Comparison of ENCODE assay signal across 8 mouse cellular contexts in genomic region chr8:87662307-87662771, GRCm38 (mm10).
DNase-seq lines count a peak whose midpoint lies in the region; ATAC-seq and TF ChIP-seq lines count a peak whose summit lies in the region.

No protein-coding gene starts in this region.

- H3K9ac ChIP-seq in lung, postnatal 0 days (replicated peaks; ENCODE audit: low read depth), result no peak overlapping the region
- H3K9ac ChIP-seq in embryonic facial prominence, embryonic 12.5 days, result no peak overlapping the region
- peak overlapping the region; percentile 33; the same call in 1 of the 2 replicates for H3K9ac ChIP-seq in hindbrain, postnatal 0 days (replicated peaks; ENCODE audit: low read length)
- peak overlapping the region; percentile 65 for H3K9ac ChIP-seq in neural tube, embryonic 13.5 days

- no peak for DNase-seq in lung, postnatal 0 days (ENCODE audit: low spot score)
- DNase-seq in lung, adult 18-20 months, result no peak
- peak; percentile 61 for DNase-seq in hindbrain, postnatal 0 days (ENCODE audit: low spot score)
- no peak for DNase-seq in urinary bladder, postnatal 4 days (ENCODE audit: low spot score in 2 of 2)
- no peak for DNase-seq in adrenal gland, adult 8-10 months

- no peak overlapping the region for H3K27ac ChIP-seq in lung, postnatal 0 days (ENCODE audit: low read length)
- H3K27ac ChIP-seq in embryonic facial prominence, embryonic 12.5 days, result no peak overlapping the region
- peak overlapping the region; percentile 81 for H3K27ac ChIP-seq in hindbrain, postnatal 0 days
- peak overlapping the region; percentile 94 for H3K27ac ChIP-seq in neural tube, embryonic 13.5 days (replicated peaks)

- no peak for TF ChIP-seq CTCF in lung, postnatal 0 days (IDR thresholded peaks at IDR 0.05)
- TF ChIP-seq CTCF in hindbrain, postnatal 0 days (IDR thresholded peaks at IDR 0.05; ENCODE audit: low read depth), result no peak

- TF ChIP-seq EP300 in lung, postnatal 0 days (IDR thresholded peaks at IDR 0.05), result no peak

- peaks cover 24% of the 10 kb centered on the region for H3K27me3 ChIP-seq in lung, postnatal 0 days (replicated peaks; ENCODE audit: insufficient read depth, low read length)
- H3K27me3 ChIP-seq in embryonic facial prominence, embryonic 12.5 days, result peaks cover 33% of the 10 kb centered on the region
- H3K27me3 ChIP-seq in hindbrain, postnatal 0 days (ENCODE audit: insufficient read depth, low read length), result no peaks in the 10 kb centered on the region
- peaks cover 10% of the 10 kb centered on the region; the same call in 1 of the 2 replicates for H3K27me3 ChIP-seq in neural tube, embryonic 13.5 days

- H3K36me3 ChIP-seq in lung, postnatal 0 days (ENCODE audit: insufficient read depth, low read length), result no peaks in the 10 kb centered on the region
- H3K36me3 ChIP-seq in embryonic facial prominence, embryonic 12.5 days, result no peaks in the 10 kb centered on the region
- H3K36me3 ChIP-seq in hindbrain, postnatal 0 days (ENCODE audit: insufficient read depth, low read length), result no peaks in the 10 kb centered on the region
- no peaks in the 10 kb centered on the region for H3K36me3 ChIP-seq in neural tube, embryonic 13.5 days

- H3K4me1 ChIP-seq in lung, postnatal 0 days (ENCODE audit: insufficient read depth, low read depth, low read length), result peaks cover 9% of the 10 kb centered on the region
- peaks cover 37% of the 10 kb centered on the region for H3K4me1 ChIP-seq in embryonic facial prominence, embryonic 12.5 days
- peaks cover 27% of the 10 kb centered on the region for H3K4me1 ChIP-seq in hindbrain, postnatal 0 days (ENCODE audit: insufficient read depth, low read length)
- peaks cover 70% of the 10 kb centered on the region for H3K4me1 ChIP-seq in neural tube, embryonic 13.5 days (replicated peaks)

- H3K4me3 ChIP-seq in lung, postnatal 0 days (ENCODE audit: low read depth, low read length), result no peak overlapping the region
- H3K4me3 ChIP-seq in embryonic facial prominence, embryonic 12.5 days, result peak overlapping the region; percentile 20
- H3K4me3 ChIP-seq in hindbrain, postnatal 0 days (ENCODE audit: low read length), result peak overlapping the region; percentile 17
- peak overlapping the region; percentile 27 for H3K4me3 ChIP-seq in neural tube, embryonic 13.5 days

- WGBS in lung, postnatal 0 days, result 18% methylated on average over 27 of the region's 27 CpGs
- WGBS in embryonic facial prominence, embryonic 12.5 days, result 3% methylated on average over 27 of the region's 27 CpGs
- 10% methylated on average over 27 of the region's 27 CpGs for WGBS in hindbrain, postnatal 0 days
- 4% methylated on average over 27 of the region's 27 CpGs for WGBS in neural tube, embryonic 13.5 days

- H3K4me2 ChIP-seq in lung, postnatal 0 days (replicated peaks; ENCODE audit: low read depth, low read length), result peak overlapping the region; percentile 43; the same call in 1 of the 2 replicates
- peak overlapping the region; percentile 50 for H3K4me2 ChIP-seq in embryonic facial prominence, embryonic 12.5 days (replicated peaks)
- peak overlapping the region; percentile 50 for H3K4me2 ChIP-seq in hindbrain, postnatal 0 days (ENCODE audit: low read depth, low read length)
- peak overlapping the region; percentile 53 for H3K4me2 ChIP-seq in neural tube, embryonic 13.5 days

- ATAC-seq in lung, postnatal 0 days, result no peak
- no peak for ATAC-seq in embryonic facial prominence, embryonic 12.5 days (ENCODE audit: insufficient number of reproducible peaks, insufficient read depth, low FRiP score, low TSS enrichment)
- no peak for ATAC-seq in hindbrain, postnatal 0 days
- ATAC-seq in neural tube, embryonic 13.5 days (ENCODE audit: low read depth), result no peak
- ATAC-seq in granulocyte monocyte progenitor cell, adult 5-6 weeks (replicated peaks; ENCODE audit: poor library complexity, severe bottlenecking), result no peak

- H3K9me3 ChIP-seq in lung, postnatal 0 days (ENCODE audit: low read length), result no peaks in the 10 kb centered on the region
- H3K9me3 ChIP-seq in embryonic facial prominence, embryonic 12.5 days, result no peaks in the 10 kb centered on the region
- H3K9me3 ChIP-seq in hindbrain, postnatal 0 days (ENCODE audit: low read length), result no peaks in the 10 kb centered on the region
- no peaks in the 10 kb centered on the region for H3K9me3 ChIP-seq in neural tube, embryonic 13.5 days

Comparison
In these comparisons a context has a peak if more than half of its experiments do, and no peak if none do; other contexts are left out.
1. H3K27ac ChIP-seq: peak in hindbrain, postnatal 0 days (single experiment) and neural tube, embryonic 13.5 days (single experiment); none in lung, postnatal 0 days (single experiment) and embryonic facial prominence, embryonic 12.5 days (single experiment).
2. H3K9ac ChIP-seq: peak in hindbrain, postnatal 0 days (single experiment) and neural tube, embryonic 13.5 days (single experiment); none in lung, postnatal 0 days (single experiment) and embryonic facial prominence, embryonic 12.5 days (single experiment).
3. Peak in every context shown above with its lines, with median percentiles within 50 percentile points of each other: H3K4me2 ChIP-seq.